Mouse (Mus musculus) natural killer cell, adult 2 months (primary cell): ENCODE measurements around the gene Cdk14.
A peak's percentile ranks its signal among the peaks of the same experiment; 100 is the strongest.

Source experiments
- DNase-seq, 2 experiments: peaks; one replicate each; pipeline ENCODE4 v3.0.0; 2022; ENCODE audit warnings: low spot score in 2 of 2

The Cdk14 gene

DNA sequence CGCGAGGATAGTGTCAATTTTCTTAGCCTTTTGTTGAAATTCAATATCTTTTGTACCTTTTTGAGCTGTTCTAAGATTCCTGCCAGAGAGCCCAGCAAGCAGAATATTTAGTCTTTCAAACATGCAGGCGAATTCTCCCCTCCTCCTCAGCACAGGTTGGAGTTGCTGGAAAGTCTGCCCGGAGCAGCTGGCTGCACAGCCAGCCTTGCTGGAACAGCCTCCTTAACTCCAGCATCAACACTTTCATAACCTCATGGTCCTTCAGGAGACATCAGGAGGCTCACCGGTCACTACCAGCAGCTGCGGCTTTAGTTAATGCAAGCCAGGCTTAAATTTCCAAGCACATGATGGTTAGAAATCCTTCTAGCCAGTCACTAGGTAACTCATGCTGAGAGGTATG is 105.8 kb downstream of the Cdk14 start:
- DNase-seq: no peak

DNA sequence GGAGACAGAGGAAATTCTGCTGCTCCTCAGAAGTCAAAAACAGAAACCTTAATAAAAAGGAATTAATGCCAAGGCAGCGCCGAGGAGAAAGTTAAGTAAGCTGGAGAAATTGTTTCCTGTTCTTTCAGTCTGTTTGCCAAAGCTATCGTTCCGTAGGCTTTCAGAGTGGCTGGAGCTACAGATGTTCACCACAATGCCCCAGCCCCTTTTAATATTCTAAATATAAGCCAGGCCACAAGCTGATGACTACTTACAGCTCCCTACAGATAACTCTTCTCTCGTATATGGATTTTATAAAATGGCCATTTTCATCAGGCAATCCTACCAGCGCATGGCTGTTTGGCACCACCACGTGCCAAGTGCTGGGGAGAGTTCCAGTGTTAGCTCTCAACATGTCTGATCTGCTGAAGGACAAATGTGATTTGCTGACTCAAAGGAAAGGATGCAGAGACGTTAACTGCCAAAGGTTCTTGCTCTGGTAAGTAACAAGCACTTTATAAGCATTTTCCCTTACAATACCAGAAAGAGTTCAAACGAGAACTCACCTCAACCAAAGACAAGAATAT is 106.8 kb downstream of the Cdk14 start:
- DNase-seq: no peak

DNA sequence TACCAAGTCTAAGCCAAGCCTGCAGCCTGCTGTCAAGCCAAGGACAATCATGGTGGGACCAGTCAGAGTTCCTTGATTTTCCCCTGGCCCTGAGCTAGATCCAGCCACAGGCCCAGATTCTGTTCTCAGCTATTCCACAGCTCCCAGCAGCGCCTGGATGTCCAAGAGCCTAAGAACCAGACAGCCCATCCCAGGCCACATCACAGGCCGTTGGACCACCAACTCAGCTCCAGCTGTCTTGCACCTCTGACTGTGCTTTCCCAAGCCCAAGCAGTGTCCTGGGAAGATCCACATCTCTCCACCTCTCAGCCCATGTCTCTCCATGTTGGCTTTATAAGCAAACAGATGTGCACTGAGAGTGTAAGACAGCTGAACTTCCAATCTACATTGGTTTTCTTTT is 114.8 kb downstream of the Cdk14 start:
- no peak for DNase-seq

DNA sequence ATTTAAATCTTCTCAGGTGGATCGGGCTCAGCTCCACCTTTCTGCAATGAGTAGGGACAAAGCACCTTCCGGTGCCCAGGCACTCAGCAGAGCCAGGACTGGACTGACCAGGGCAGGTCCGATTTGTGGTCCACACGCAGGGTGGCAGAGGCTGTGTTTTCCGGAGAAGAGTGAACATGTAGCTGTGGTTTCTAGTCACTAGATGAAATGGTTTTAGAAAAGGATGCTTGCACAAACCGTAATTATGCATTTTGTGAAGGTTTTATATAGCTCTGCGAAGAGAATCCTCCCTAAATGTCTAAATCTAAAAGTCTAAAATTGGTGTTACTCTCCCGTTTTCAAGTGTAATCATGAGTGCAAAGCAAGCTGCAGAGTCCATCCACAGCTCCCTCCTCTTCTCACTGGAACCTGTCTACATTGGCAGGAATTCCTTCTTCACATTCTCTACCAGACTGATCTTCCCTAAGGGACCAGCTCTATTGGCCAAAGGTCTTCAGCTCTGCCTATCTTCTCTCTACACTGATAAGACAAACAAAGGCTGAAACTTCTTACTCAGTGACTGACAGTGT is 116.9 kb downstream of the Cdk14 start:
- DNase-seq: no peak

DNA sequence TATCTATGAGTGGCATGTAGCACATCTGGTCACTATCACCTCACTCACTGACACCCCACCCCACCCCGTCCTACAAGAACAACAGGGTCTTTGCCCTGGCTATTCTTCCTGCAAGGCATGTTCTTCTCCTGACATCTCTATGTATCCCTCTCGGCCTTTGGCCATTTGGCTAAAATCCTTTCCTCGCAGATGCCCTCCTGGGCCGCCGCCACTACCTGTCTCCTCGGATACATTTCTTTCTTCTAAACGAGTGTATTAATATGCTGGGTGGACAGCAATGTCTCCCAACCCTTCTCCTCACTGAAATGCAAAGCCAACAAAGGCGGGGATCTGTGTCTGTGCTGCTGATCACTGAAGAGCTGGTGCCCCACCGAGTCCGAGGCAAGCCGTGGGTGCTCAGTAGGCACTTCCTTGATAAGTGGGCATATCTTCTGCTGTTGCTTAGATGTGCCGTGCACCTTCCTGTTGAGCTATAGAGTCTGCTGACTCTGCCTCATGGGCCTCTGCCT is 118.5 kb downstream of the Cdk14 start:
- DNase-seq: no peak

DNA sequence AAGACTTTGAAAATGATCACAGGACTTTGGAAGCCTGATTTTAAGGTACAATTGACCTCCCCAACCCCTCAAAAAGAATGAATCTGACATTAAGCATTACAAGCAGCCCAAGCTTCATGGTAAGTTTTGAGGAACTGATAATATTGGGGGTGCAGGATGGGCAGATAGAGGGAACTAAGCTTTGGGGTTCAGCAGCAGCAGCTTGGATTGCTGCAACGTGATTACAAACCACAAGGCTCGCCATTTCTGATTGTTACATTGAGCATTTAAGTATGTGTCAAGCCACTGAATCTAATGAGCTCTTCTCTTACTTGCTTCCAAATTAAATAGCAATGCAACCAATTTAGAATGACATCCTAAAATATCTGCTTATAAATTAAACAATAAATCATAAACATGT is 119.1 kb downstream of the Cdk14 start:
- DNase-seq: no peak

DNA sequence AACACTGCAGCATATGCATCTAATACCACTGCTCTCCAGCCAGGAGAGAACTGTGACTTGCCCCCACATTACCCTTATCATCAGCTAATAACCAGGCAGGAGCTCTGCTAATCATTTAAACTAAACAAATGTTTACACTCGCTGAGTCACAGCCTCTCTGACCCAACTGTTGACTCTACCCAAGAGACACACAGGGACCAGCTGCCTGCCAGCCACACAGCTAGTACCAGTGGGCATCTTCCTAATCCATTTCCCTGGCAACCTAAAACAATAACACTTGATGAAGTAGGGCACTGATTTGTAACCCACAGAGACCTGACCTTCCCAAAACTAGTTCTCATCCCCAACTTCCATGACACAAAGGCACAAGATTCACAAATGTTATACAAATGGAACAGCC is 119.8 kb downstream of the Cdk14 start:
- no peak for DNase-seq

DNA sequence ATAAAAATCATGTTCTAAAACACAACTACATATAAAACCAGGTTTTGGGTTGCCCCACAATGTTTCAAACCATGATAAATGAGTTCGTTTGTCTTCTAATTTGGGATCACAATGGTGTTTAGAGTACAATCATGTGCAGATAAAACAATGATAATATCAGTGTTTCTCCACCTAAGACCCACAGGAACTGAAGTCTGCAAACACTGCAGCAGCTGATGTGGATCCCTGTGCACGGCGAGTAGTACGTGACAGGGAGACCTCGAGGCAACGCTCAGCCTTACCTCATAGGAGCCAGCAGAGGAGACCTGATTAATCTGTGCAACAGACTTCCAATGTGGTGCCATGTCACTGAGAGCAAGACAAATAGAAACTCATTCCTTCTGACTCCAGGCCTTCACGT is 122.9 kb downstream of the Cdk14 start:
- no peak for DNase-seq

DNA sequence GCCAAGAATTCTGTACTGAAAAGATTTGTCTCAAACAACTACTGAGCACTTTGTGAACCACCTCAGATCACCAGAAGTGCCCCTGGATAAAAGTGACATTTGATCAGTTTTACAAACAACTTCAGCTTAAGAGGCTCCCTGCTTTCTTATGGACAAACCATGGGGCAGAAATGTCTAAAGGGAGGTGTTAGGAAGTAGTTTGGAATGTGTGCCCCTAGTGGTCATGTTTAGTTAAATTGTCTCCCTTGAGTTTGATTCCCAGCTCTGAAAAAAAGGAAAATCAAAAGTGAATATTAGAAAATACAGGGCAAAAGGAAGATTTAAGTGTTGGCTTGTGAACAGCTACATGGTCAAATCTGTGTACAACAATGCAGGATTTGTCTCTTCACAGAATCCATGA is 123.3 kb downstream of the Cdk14 start:
- no peak for DNase-seq

DNA sequence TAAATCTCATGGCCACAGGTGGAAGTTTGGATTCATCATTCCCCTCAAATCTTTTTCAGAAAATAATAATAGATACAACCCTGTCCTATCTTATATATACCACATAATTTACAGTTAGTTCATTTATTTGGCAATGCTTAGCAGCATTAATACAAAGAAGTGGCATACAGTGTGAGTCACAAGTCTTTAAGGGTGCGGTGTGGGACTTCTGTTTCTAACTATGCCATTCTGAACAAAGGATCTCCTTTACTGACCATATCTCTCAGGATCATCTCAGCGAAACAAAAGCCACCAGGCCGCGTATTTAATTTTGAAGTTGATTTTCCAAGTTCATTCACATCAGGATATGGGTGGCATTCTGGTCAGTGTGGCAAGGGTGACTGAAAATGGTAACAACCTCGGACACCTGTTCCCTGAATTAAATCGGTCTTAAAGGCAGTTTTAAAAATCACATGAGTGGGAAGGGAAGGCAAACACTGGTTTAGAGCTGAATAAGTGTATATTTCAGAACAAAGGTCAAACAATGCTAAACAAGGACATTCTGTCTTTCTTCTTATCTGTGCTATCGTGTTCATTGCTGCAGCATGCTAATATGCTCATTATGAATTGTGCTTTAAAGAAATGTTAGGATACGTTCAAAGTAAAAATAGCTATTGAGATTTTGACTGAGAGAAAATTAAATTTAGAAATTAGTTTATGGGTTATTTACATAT is 127.1 kb downstream of the Cdk14 start:
- DNase-seq: no peak

DNA sequence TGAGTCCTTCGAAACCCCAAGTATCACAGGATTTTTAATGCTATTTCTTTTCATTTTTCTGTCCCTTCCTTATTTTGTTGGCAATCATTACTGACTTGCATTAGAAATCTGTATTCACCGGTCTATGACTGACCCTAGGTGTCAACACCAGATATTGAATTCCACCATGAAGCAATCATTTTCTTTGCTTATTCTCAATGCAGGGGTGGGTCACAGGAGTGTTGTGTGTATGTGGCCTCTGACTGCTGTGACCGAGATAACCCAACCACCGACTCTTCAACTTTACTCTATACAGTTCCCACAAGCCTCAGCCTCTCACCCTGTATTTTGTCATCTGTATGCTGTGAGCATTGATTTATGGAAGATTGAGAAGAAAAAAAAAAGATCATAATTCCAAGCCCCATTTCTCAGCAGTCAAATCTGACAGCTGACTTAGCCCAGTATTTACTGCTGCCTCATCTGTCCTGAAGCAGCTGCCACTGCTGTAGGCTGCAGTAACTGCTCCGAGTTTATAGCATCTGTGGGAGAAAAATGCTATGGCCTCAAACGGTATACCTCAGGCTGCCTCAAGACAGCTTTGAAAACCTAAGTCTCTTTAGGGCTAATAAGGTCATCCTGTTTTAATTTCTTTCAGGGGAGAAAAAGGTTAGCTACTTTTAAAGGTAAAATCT is 128.7 kb downstream of the Cdk14 start:
- DNase-seq: no peak

DNA sequence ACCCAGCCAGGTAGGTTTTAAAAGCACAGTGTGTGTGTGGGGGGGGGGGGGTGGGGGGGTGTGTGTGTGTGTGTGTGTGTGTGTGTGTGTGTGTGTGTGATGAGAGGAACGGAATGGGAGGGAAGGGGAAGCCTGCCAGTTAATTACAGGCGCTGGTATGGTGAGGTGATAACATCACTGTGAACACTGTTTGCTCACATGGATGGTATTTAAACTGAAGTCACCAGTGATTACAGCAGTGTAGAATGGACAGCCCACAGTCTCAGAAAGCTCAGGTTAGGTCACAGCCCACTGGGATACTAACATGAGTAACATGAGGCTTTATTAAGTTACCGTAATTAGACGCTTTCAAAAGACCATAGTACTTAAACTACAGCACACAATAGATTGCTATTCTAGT is 129.4 kb downstream of the Cdk14 start:
- DNase-seq: no peak

DNA sequence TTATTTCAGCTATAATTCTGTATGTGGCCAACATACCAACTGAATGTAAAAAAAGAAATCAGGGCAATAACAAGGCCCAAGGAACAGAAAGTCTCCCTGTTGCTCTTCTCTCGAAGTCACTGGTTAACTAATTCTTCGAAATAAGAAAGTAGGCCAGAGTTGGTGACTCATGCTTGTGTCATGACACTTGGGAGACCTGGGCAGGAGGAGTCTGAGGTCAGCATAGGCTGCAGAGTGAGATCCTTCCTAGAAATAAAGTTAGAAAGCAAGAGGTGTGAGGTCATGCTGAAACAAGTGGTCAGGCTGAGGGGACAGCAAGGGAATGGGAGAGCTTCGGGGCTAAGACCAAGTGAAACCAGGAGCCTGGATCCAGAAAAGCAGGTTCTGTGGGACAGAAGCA is 134.2 kb downstream of the Cdk14 start:
- peak; percentile 3 to 35 for DNase-seq

DNA sequence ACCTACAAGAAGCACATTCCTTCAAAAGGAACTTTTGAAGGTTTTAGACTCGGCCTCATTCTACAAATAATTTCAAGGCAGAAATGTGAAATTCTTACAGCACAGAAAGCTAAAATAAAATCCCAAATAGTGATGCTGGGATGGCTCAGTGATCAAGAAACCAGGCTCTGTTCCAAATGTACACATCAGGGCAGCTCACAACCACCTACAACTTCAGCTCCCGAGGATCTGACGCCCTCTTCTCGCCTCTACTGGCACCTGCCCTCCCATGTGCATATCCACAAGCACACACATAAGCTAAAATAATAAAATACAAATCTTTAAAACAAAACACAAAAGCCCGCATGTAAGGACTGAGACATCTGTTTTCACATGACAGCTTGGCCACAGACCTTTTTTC is 135.6 kb downstream of the Cdk14 start:
- no peak for DNase-seq

DNA sequence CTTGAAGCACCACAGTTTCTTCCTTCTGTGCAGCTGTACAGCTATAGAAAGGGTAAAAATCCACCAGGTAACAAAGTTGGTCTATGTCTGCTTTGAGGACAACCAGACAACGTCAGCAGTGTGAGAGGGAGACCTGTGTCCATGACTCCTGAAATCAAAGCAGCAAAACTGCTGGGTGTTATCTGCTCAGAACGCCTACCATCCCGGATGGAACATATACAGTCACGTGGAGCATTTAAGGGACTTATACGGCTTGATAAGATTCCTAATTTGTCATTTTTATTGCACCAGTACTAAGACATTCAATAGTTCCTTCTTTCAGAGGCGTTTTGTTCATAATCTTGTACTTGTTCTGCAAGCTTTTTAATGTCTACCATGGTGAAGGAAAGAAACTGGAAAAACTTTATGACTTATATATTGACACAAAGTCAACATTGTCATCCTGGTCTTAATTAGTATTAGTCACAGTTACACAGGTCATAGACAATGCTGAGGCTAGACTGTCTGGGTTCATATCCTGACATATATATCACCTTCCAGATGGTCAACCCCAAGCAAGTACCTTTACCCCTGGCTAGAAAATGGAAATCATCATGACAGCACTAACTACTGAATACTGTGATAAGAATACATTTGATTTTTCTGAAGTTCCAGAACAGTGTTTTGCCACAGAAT is 136.2 kb downstream of the Cdk14 start:
- no peak for DNase-seq

DNA sequence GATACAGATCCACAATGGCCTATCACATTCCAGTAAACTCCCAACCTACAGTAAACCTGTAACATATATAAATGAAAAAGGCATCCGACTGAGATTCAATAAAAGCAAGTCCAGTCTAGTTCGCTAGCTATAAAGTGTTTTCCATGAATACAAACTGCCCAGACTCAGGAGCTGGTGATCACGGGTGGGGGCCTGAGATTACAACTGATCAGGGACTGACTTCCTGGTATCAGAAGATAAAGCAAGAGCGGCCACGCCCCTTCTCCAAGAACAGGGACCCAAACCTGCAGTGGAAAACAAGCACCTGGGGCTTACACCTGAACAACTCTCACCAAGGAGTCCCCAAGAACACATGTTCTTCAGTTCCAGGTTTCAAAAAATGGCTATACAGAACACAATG is 137.7 kb downstream of the Cdk14 start:
- no peak for DNase-seq

DNA sequence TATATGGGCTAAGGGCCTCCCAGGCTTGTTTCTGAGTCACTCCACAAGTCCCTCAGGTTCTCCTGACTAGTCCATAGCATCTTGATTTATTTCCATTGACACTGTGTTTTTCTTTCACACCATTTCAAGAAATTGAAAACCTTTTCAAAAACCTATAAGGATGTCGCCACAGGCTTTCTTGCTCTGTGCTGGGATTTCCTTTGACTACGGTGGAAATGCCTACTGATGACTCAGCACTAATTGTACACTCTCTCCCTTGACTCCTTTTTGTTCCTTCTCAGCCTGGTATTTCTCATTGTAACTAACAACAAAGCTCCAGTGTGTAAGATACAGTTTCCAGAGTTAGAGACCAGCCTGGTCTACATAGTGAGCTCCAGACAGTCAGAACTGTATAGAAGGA is 144.8 kb downstream of the Cdk14 start:
- no peak for DNase-seq

DNA sequence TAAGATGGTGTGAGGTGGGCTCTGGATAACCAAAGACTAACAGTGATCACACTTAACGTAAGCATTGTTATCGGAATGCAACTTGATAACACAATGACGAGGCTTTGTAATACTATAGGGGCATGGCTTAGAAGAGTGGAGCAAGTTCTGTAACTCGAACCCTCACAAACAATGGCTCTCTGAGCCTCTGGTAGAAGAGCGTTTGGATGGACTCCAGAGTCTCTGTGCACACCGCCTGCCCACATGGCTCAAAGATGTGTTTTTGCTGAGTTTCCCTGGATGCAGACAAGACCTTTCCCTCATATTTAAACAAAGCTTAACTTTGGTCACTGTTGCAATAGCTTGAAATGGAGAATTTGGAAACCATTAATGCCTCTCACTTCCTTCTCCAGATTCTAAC is 145.8 kb downstream of the Cdk14 start:
- DNase-seq: no peak

DNA sequence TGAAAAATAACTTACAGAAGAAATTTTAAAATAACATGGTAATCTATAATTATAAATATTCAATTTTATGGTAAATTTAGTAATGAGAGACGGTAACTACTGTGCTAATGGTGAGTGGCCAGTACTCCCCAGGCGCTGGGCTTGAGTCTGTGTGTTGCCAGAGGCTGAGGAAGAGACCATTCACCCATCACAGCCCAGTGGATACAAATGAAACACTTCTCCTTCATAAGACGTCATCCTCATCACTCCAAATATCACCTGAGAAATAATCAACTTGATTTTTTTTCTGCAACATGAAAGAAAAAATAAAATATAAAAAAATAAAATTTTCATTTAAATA is 153.4 kb downstream of the Cdk14 start:
- no peak for DNase-seq

DNA sequence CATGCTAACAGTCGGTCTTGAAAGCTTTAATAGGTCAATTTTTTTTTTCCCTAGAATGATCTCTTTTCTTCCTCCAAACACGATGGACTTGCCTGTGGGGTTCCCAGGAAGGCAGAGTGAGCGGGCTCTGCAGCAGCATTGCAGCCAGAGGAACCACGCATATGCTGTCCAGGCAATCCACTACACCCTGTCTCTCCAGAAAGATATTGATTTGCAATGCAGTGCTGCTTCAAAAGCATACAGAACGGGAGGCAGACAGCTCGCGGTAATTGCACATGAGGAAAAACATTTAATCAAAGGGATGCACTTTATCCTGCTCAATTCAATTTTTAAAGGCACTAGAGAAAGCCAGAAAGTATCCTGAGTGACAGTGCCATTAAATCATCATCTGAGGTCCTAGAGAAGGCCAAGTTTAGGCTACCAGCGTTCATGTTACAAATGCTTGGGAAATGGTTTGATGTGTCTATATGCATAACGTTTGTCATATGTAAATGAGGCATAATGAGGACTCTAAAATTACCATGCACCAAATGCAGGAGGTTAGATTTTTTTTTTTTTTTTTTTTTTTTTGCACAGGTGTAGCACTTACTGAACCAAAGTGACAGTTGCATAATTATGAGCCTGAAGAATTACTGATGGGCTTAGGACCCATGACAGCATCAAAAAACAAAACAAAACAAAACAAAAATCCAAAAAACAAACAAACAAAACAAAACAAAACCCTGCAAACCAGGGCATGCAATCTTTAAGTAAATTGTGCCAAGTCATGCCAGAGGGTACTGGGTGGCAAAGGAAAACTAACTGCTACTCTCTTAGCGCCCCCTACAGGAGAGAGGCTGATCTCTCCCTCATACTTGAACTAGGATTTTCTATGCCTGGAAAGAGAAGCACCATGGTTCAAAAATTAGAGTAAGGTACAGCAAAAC is 154.0 kb downstream of the Cdk14 start:
- peak; percentile 17 to 29 for DNase-seq

DNA sequence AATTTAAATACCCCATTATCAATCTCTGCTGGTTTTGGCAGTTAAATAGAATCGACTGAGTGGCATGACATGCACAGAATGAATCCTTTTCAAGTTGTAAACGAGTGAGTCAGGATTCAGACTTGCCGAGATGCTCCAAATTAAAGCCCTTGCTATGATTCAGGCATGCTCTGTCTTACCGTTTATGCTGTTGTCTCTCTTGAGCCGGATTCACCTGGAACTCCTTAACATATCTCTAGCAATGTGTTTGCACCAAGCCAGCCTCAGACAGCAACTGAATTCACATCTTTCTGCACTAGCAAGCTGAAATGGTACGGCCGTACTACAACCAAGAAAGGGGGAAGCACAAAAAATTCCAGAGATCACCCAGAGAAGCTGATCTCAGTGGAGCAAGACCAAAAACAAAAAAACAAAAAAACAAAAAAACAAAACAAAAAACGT is 154.7 kb downstream of the Cdk14 start:
- no peak for DNase-seq
